Mouse (Mus musculus) heart, postnatal 0 days (tissue): Measurements from ENCODE around the gene Neurod4.

ENCODE experiments used
- CTCF ChIP-seq: IDR thresholded peaks from 2 replicates; pipeline ENCODE4 v1.5.1; 2016; ENCODE audit warnings: antibody characterized with exemption, control low read depth, low read depth
- EP300 ChIP-seq: IDR thresholded peaks from 2 replicates; pipeline ENCODE4 v1.6.1; 2016; ENCODE audit warnings: antibody characterized with exemption, low read depth

GRCm38 (mm10) chr10:130288007-130288406 is 8.0 kb upstream of the Neurod4 start:
- TF ChIP-seq CTCF (no peak), EP300 (no peak)
